Mouse (Mus musculus) right cerebral cortex, adult 2 months (tissue): Measurements from ENCODE around the gene Creld1.
A peak's percentile ranks its signal among the peaks of the same experiment; 100 is the strongest.

Experiments
- DNase-seq, 2 experiments: peaks; one replicate each; pipeline ENCODE4 v3.0.0; 2021 to 2022; ENCODE audit warnings: low spot score in 2 of 2

Creld1 gene

DNA sequence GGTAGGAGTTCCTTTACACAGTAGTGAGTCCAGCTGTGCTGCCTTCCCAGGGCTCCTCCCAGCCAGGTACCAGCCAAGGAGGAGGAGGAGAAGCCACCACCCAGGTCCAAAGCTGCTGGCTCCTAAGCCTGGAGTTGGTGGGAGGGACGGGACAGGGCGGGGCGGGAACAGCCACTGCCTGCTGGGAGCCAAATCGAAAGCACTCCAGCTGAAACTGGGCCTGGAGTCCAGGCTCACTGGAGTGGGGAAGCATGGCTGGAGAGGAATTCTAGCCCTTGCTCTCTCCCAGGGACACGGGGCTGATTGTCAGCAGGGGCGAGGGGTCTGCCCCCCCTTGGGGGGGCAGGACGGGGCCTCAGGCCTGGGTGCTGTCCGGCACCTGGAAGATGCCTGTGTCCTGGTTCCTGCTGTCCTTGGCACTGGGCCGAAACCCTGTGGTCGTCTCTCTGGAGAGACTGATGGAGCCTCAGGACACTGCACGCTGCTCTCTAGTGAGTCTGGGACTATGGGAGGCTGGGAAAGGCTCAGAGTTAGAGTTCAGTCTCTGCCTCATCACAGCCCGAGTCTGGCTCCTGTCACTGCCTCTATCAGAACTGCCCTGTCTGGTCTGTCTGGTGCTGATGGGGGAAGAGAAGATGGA, 11.7 kb upstream of the Creld1 start, which contains the start of gene Il17rc:
Gene Il17rc (plus strand): TSS at position 131 of the 640 bp plus-strand sequence.
- no peak for DNase-seq

DNA sequence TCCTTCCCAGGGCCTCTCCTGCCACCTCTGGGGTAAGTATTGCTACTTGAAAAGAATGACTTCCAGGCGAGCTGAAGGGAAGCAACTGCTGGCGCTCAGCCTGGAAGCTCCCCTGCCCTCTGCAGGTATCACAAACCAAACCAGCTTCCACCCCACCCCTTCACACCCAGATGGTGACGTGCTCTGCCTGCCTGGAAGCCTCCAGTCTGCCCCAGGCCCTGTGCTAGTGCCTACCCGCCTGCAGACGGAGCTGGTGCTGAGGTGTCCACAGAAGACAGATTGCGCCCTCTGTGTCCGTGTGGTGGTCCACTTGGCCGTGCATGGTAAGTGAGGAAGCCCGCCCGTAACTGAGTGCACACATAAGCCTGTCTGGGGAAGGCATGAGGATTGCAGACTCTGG, 11.0 kb upstream of the Creld1 start:
- DNase-seq: no peak

DNA sequence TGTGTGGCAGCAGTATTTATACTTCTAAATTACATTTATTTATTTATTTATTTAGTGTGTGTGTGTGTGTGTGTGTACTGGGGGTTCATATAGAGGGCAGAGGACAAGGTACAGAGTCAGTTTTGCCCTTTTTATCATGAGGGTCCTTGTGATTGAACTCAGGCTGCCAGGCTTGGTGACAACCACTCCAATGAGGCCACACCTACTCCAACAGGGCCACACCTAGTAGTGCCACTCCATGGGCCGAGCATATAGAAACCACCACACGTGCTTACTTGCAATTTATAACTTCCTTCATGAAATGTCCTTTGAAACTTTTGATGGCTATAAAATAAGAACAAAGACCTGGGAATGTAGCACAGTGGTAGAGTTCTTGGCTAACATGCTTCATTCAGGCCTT, 9.9 kb upstream of the Creld1 start:
- DNase-seq: no peak

DNA sequence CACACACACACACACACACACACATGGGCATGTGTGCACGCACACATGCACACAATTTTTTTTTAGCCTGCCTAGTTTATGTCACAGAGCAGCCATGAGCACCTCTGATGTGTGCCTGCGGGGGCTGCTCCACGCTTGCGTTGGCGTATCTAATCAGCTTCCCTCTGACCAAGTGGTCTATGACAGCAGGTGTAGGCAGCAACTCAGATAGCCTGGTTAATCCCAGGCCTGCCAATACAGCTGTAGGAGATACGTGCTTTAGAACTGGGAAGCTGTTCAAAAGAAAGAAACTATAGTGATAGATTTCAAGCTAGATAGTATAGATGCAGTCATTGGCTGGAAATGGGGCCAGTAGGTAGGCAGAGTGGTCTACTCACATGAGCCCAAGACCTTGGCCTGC, 9.4 kb upstream of the Creld1 start:
- no peak for DNase-seq

DNA sequence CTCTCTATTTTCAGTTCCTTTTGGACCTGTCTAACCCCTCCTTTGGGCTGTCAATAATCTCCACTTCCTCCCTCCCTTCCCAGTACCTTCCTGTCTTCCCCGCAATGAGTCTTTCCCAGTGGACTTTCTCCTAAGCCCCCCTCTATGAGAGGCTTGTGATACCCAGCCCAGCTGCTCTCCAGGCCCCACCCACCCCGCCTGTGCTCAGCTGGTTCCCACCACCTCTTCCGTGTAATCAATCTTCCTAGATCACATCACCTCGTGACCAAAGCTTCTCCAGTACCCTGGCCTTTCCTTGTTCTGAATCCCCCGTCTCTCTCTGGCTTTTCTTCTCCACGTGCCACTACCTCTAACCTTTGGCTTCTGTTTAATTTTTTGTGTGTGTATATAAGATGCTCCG, 5.7 kb upstream of the Creld1 start:
- DNase-seq: no peak

DNA sequence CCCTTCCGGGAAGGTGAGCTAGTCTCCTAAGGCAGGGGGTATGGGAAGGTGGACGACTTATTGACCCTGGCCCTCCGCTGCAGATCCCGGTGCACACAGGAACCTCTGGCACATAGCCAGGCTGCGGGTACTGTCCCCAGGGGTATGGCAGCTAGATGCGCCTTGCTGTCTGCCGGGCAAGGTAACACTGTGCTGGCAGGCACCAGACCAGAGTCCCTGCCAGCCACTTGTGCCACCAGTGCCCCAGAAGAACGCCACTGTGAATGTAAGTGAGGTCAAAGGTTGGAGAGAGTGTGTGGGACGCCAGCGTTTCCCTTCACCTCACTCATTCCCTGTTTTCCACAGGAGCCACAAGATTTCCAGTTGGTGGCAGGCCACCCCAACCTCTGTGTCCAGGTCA, 4.2 kb upstream of the Creld1 start:
- no peak for DNase-seq

DNA sequence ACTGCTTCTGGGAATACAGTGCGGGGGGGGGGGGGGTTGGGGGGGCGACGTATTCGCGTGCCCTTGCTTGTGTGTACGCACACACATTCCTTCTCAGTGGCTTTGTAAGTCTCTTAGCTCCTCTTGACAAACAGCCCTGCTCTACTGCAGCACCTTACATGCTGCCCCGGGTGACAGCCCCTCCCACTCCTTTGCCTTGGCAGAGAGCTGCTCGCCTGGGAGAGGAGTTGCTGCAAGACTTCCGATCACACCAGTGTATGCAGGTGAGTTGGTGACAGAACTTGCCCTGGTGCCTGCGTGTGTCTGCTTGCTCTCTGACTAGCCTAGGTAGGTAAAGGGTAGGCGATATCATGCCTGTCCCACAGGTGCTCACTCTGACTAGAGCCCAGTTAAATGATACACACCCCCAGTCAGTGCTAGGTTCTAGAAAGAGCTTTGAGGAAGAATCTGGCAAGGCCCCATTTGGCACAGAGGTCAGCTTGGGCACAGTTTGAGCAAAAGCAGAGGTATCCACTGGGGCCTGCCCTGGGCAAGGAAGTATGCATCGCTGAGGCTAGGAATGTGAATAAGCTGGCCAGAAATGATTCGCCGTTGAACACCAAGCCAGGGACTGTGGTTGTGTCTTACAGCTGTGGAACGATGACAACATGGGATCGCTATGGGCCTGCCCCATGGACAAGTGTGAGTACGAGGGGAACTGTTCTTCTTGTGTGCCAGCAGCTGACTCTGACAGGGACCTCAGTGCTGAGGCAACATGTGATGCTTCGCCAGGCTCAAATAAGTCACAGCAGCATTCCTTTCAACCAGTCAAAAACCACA, 2.3 kb upstream of the Creld1 start:
- no peak for DNase-seq

DNA sequence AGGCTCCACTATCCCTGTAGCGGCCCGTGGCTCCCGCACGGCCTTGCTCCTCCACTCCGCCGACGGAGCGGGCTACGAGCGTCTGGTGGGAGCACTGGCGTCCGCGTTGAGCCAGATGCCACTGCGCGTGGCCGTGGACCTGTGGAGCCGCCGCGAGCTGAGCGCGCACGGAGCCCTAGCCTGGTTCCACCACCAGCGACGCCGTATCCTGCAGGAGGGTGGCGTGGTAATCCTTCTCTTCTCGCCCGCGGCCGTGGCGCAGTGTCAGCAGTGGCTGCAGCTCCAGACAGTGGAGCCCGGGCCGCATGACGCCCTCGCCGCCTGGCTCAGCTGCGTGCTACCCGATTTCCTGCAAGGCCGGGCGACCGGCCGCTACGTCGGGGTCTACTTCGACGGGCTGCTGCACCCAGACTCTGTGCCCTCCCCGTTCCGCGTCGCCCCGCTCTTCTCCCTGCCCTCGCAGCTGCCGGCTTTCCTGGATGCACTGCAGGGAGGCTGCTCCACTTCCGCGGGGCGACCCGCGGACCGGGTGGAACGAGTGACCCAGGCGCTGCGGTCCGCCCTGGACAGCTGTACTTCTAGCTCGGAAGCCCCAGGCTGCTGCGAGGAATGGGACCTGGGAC, 509 bp upstream of the Creld1 start:
- DNase-seq: no peak

DNA sequence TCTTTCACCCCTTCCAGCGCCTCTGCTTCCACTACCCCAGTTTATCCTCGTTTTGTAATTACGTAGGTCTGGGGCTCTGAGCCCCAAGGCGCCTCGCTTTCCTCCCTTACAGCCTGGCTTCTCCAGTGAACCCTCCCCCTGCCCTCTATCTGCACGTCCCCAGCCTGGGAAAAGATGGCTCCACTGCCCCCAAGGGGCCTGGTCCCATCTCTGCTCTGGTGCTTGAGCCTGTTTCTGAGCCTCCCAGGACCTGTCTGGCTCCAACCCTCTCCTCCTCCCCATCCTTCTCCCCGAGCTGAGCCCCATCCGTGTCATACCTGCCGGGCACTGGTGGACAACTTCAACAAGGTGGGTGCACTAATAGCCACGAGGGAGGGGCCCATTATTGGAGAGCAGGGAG, 632 bp downstream of the Creld1 start:
- DNase-seq: no peak

DNA sequence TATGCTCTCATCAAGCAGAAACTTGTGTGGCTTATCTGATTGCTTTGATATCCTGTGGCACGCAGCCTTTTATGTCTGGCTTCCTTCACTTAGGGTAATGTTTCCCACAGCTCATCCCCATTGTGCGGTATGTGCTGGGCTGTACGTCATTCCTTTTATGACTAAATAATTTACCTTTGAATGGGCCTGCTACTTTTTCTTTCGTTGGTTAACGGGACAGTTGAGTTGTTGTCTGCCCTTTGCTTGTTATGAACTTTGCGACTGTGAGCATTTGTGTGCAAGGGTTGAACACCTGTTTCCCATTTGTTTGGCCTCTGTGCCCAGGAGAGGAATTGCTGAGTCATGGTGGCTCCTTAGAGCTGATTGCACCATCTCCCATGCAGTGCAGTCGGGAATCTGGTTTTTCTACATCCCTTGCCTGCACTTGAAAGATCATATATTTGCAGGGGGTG, 4.1 kb downstream of the Creld1 start:
- DNase-seq: no peak

DNA sequence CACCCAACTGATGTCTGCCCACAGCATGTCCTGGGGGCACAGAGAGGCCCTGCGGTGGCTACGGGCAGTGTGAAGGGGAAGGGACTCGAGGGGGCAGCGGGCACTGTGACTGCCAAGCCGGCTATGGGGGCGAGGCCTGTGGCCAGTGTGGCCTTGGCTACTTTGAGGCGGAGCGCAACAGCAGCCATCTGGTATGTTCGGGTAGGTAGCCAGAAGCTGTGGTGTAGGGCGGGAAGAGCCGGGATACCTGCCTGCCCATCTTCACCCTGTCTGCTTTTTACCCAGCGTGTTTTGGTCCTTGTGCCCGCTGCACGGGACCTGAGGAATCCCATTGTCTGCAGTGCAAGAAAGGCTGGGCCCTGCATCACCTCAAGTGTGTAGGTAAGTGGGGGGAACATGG, 6.3 kb downstream of the Creld1 start:
- no peak for DNase-seq

DNA sequence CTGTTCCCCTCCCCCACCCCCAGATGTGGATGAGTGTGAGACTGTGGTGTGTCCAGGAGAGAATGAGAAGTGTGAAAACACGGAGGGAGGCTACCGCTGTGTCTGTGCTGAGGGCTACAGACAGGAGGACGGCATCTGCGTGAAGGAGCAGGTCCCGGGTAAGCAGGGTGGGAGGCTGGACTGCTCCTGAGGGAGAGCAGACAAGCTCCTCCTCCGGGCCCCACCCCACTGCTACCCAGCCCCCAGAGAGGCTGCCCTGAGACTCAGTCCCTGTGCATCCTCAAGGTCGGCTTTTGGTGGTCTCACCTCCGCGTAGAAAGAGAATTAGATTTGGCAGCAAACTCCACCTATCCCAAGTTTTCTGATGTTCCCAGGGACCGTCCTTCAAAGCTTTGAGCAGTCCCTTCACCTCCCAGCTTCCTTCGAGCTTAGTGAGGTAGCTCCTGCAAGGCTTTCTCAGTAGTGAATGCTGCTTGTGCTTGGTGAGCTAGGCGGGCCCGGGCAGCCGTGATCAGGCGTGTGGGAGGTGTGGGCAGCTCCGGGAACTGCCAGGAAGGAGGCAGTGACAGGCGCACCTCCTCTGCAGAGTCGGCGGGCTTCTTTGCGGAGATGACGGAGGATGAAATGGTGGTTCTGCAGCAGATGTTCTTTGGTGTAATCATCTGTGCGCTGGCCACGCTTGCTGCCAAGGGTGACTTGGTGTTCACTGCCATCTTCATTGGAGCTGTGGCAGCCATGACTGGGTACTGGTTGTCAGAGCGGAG, 9.2 kb downstream of the Creld1 start:
- peak; percentile 70 to 79 for DNase-seq

DNA sequence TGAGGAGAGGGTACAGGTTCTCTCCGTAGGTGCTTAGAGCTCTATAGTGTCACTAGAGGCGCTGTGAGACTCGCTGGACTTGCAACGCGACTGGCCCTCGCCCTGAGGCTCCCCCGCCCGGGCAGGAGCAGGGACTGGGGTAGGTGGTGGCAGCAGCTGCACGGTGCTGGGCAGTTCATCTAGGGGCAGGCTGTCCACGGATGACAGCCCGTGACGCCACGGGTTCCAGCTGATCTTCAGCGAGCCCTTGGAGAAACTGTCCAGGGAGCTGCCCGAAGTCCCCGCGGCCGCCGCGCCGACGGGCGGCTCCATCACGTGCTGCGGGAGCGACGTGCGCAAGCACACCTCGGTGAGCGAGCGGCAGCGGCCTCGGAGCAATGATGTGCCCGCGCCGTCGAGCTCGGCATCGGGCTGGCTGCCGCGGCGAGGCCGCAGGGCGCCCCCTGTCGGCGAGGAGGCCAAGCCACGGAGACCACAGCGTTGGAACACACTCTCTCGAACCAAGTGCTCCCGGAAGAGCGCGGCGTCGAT, 11.2 kb downstream of the Creld1 start:
- DNase-seq: peak; percentile 53 to 57

DNA sequence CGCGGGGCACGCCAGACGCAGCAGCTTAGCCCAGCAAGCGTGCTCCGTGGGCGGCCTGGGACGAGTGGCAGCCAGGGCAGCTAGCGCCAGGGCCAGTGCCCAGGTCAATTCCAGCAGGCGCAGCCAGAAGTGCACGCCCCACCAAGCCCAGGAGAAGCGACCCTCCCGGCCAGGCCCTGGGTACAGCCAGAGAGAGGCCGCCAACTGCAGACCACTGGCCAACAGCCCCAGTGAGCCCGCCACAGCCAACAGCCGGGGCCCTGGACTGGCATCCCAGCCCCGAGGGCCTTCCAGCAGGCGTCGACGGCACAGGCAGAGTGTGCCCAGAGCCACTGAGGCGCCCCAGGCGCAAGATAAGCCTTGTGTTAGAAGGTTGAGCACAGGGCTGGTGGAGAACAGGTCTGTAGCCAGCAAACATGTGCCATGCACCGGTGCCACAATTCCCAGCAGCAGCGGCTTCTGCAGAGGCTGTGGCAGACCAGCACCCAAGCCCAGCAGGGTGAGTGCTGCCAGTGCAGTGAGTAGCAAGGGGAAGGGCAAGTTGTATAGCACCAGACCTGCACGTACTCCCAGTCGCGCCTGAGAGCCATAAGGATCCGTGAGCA, 12.1 kb downstream of the Creld1 start:
- DNase-seq: no peak

DNA sequence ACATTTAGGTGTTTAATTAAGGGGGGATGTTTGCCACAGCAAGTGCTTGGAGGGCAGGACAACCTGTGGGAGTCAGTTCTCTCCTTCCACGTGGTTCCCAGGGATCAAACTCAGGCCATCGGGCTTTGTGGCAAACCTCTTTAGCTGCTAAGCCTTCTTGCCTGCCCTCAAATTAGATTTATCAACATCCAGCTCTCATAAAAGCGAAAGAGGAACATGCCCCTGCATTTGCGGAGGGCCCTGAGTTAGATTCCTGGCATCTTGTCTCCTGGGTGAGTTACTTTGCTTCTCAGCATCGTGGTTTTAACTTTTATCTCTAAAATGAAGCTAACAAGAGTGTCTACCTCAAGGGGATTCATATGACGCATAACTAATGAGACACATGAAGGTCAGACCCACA, 16.2 kb downstream of the Creld1 start:
- DNase-seq: no peak

DNA sequence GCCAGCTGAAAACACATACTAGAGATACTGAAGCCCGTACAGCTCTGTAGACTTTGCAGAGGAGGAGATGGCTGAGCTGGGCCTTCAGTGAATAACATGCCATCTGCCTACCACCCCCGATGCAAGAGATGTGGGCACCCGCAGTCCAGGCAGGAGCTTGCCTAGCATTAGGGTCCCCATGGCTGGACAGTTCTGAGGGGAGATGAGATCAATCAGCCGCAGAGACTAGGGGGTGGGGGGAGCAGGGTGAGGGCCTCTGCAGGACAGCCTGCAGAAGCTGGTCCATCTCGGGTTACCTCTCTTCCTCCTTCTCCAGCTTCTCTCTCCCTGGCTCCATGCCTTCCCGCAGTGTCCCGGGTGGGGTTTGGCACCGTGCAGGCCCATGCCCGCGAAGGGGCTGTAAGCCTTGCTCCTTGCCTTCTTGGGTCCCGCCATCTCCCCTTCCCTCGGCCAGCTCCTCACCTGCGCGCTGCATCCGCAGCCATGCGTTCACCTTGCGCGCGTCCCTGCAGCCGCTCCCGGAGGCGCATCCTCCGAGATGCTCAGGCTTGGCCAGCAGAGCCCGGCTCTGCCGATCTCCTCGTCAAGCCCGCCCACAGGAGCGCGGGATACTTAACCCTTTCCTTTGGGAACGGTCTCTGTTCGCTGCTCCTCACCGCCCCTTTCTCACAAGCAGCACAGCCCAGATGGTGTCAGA, 18.4 kb downstream of the Creld1 start, which contains the start of gene Prrt3:
Gene Prrt3 (minus strand): TSS at position 544 of the 697 bp plus-strand sequence.
- peak; percentile 78 to 84 for DNase-seq

DNA sequence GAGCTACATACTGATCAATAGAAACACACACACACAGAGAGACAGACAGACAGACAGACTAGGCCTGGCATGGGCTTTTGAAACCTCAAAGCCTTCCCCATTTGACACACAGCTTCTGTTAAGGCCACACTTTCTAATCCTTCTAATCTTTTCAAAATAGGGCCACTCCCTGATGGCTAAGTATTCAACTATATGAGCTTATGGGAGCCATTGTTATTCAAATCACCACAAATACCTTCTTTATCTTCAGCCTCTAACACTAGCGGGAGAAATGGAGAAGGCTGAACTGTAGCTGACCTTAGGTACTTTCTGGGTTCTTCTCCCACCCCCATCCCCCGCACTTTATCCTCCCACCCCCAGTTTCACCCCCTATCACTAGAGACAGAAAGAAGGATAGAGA, 19.7 kb downstream of the Creld1 start:
- DNase-seq: no peak

DNA sequence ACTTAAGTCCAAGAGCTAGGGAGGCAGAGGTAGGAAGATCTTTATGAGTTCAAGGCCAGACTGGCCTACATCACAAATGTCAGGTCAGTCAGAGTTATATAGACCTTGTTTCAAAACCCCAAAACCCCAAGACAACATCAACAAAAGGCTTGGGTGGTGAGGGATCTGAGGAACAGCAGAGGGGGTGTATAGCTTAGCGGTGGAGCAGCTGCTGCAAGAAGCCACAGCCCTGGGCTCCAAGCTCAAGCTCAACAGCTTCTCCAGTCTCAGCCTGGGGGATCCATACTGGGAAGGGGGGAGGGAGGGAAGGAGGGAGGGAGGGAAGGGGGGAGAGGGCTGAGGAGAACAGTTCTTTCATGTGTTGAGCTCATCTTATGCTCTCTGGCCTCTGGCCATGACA, 22.6 kb downstream of the Creld1 start:
- no peak for DNase-seq

DNA sequence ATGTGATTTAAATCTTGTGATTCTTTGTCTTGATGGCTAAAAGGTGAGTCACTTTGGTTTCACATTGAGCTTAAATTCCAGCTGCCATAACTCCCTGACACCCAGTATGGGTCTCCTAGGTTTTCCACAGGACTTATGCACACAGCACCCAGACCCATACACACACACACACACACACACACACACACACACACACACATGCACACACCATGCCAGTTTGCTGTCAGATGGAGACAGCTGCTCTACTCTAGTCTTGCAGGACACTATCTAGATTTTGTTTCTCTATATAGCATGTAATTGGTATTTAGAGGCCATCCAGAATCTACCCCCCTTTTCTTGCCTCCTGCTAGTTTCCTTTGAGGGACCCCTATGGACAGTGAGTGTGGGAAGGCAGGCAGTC, 24.0 kb downstream of the Creld1 start:
- no peak for DNase-seq

DNA sequence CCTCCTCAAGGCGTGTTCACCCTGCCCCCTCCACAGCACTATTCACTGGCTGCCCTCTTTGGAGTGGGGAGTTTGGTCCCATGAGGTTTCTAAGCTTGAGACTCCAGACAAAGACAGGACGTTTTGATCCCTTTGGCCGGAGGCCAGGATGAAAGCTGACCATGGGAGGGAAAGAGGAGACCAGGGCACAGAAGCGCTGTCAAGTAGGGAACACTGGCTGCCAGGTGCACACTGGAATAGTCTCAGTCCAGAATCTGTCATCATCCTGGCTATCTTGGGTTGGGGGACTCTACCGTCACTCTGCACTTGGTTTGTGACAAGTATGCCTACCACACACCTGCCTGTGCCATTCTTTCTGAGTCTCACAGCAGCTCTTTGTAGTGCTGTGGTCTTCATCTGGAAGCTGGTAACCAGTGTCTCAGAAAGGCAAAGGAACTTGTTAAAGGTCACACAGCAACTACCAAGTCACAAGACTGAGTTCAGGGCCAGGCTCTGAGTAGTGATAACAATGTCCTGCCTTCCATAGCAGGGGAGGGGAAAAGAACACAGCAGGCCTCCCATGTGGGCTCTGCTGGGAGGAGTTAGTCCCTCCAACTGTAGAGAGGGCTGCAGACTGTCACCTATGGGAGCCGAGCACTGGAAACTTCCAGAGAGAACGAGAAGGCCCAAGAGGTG, 25.3 kb downstream of the Creld1 start:
- no peak for DNase-seq
